Mouse (Mus musculus) heart, postnatal 0 days (tissue): ENCODE measurements at regions not wholly inside any gene's neighbourhood (a gene's known extent, or its start where the extent isn't known, plus 50 kb on each side); places are given as distances from the start of the nearest gene placed in this dataset.

ENCODE experiments used
- CTCF ChIP-seq: IDR thresholded peaks from 2 replicates; pipeline ENCODE4 v1.5.1; 2016; ENCODE audit warnings: antibody characterized with exemption, control low read depth, low read depth
- EP300 ChIP-seq: IDR thresholded peaks from 2 replicates; pipeline ENCODE4 v1.6.1; 2016; ENCODE audit warnings: antibody characterized with exemption, low read depth

- TF ChIP-seq CTCF (no peak), EP300 (no peak)
These were observed 215.9 kb downstream of the Samd5 start for GRCm38 (mm10) chr10:9459145-9459544.
